Mouse (Mus musculus) heart, embryonic 12.5 days (tissue): ENCODE data around the gene Hist1h3c. TPM values are rescaled to one million over a fixed set of nuclear protein-coding genes. Genes with fewer than 3 reads are reported as not detected.
"Not testable (repeated sequence)": the region's sequence is repeated elsewhere in the genome, so short reads cannot be mapped to it uniquely, and the experiment has no call there.

Experiments
- ATAC-seq: fragments of 200-750 bp; cut with Nextera tagmentation; 2 replicates; pipeline ENCODE4 v1.8.0; 2017; ENCODE audit warnings: moderate TSS enrichment, moderate library complexity; ENCODE audit not compliant: insufficient number of reproducible peaks, low FRiP score
- H3K27ac ChIP-seq: fragments of 300-500 bp; sonication (generic); 2 replicates; pipeline ENCODE4 v1.5.1; 2016; ENCODE audit warnings: mild to moderate bottlenecking, moderate library complexity; ENCODE audit not compliant: poor library complexity, severe bottlenecking
- H3K27me3 ChIP-seq: fragments of 300-500 bp; sonication (generic); replicated peaks from 2 replicates; pipeline ENCODE4 v1.6.1; 2016; ENCODE audit warnings: mild to moderate bottlenecking, moderate library complexity
- H3K36me3 ChIP-seq: fragments of 300-500 bp; sonication (generic); 2 replicates; pipeline ENCODE4 v1.6.1; 2016; ENCODE audit warnings: mild to moderate bottlenecking, moderate library complexity
- H3K4me1 ChIP-seq: fragments of 300-500 bp; sonication (generic); replicated peaks from 2 replicates; pipeline ENCODE4 v1.6.1; 2016; ENCODE audit warnings: mild to moderate bottlenecking
- H3K4me2 ChIP-seq: fragments of 300-500 bp; sonication (generic); 2 replicates; pipeline ENCODE4 v1.6.1; 2016; ENCODE audit warnings: mild to moderate bottlenecking, moderate library complexity
- H3K4me3 ChIP-seq: fragments of 300-500 bp; sonication (generic); 2 replicates; pipeline ENCODE4 v1.5.1; 2016; ENCODE audit warnings: mild to moderate bottlenecking
- H3K9ac ChIP-seq: fragments of 300-500 bp; sonication (generic); 2 replicates; pipeline ENCODE4 v1.6.1; 2016; ENCODE audit warnings: mild to moderate bottlenecking, moderate library complexity
- H3K9me3 ChIP-seq: fragments of 300-500 bp; sonication (generic); replicated peaks from 2 replicates; pipeline ENCODE4 v1.6.1; 2016; ENCODE audit warnings: mild to moderate bottlenecking, moderate library complexity
- WGBS: fragments of 180-500 bp; shearing (Covaris S2); methylation state at CpG from one replicate; pipeline ENCODE4 v1.1.7; 2016; 5-methylcytosine and 5-hydroxymethylcytosine counted together
- polyA plus RNA-seq: library from polyadenylated mRNA; unstranded; fragments of >200 nt; fragmentation: Nextera tagmentation; extraction: Ambion mirVana; gene quantifications from 2 replicates; pipeline ENCODE4 v1.2.1, GENCODE M21; 2016

Gene Hist1h3c
- polyA plus RNA-seq, 1 experiment from 2014 or later: 3.0 TPM

- ATAC-seq: no peak
- H3K4me2 ChIP-seq: no peak overlapping the region
- 49% methylated on average over 5 of the region's 5 CpGs for WGBS
Measured at GRCm38 (mm10) chr13:23716261-23717042, 28.9 kb downstream of the Hist1h3c start.

GRCm38 (mm10) chr13:23710374-23711089 lies 34.9 kb downstream of the Hist1h3c start, which contains the start of gene Hfe:
TSS of gene Hfe (minus strand) at chr13:23710854.
- 3% methylated on average over 17 of the region's 17 CpGs for whole genome bisulfite sequencing
- Histone ChIP-seq H3K9ac (peak within 1 kb of the TSS; percentile 73), H3K27me3 (no peaks in the 10 kb centered on the region), H3K27ac (peak within 1 kb of the TSS; percentile 25; the same call in 1 of the 2 replicates), H3K4me3 (peak within 1 kb of the TSS; percentile 55), H3K4me1 (peaks cover 33% of the 10 kb centered on the region), H3K36me3 (no peaks in the 10 kb centered on the region), H3K4me2 (peak within 1 kb of the TSS; percentile 87), H3K9me3 (no peaks in the 10 kb centered on the region)
- ATAC-seq: peak; percentile 77

More at GRCm38 (mm10) chr13:23716261-23717042, 28.9 kb downstream of the Hist1h3c start:
- Histone ChIP-seq H3K4me1 (peaks cover 10% of the 10 kb centered on the region), H3K4me3 (no peak overlapping the region), H3K27ac (no peak overlapping the region), H3K36me3 (no peaks in the 10 kb centered on the region), H3K9ac (no peak overlapping the region), H3K9me3 (no peaks in the 10 kb centered on the region), H3K27me3 (no peaks in the 10 kb centered on the region)

- Histone ChIP-seq H3K27ac (0 out of 2 replicates have a peak overlapping the region, but pooled peaks have one; percentile 25), H3K36me3 (no peaks in the 10 kb centered on the region), H3K4me3 (peak overlapping the region; percentile 55), H3K4me1 (peaks cover 33% of the 10 kb centered on the region), H3K4me2 (peak overlapping the region; percentile 87), H3K9ac (peak overlapping the region; percentile 73), H3K9me3 (no peaks in the 10 kb centered on the region), H3K27me3 (no peaks in the 10 kb centered on the region)
- 33% methylated on average over 13 of the region's 15 CpGs for whole genome bisulfite sequencing
- no peak for ATAC-seq
Measured at GRCm38 (mm10) chr13:23709714-23710373, 35.6 kb downstream of the Hist1h3c start.

GRCm38 (mm10) chr13:23708654-23709053 lies 36.7 kb downstream of the Hist1h3c start:
- peak overlapping the region; percentile 48 for H3K27ac ChIP-seq
- no peaks in the 10 kb centered on the region for H3K36me3 ChIP-seq
- no peak for ATAC-seq
- H3K4me2 ChIP-seq: no peak overlapping the region
- no peaks in the 10 kb centered on the region for H3K9me3 ChIP-seq
- no peaks in the 10 kb centered on the region for H3K27me3 ChIP-seq
- H3K4me1 ChIP-seq: peaks cover 33% of the 10 kb centered on the region
- no peak overlapping the region for H3K4me3 ChIP-seq
- no peak overlapping the region for H3K9ac ChIP-seq
- WGBS: 56% methylated on average over 4 of the region's 4 CpGs

GRCm38 (mm10) chr13:23708041-23708440 lies 37.4 kb downstream of the Hist1h3c start:
- H3K4me3 ChIP-seq: no peak overlapping the region
- WGBS: 74% methylated on average over 4 of the region's 4 CpGs
- no peak overlapping the region for H3K4me2 ChIP-seq
- peak overlapping the region; percentile 48 for H3K27ac ChIP-seq
- no peak for ATAC-seq
- H3K36me3 ChIP-seq: no peaks in the 10 kb centered on the region
- no peaks in the 10 kb centered on the region for H3K9me3 ChIP-seq
- H3K27me3 ChIP-seq: 0 out of 2 replicates have a peak, but pooled peaks cover 3% of the 10 kb centered on the region
- no peak overlapping the region for H3K9ac ChIP-seq
- H3K4me1 ChIP-seq: peaks cover 29% of the 10 kb centered on the region

- H3K4me3 ChIP-seq: no peak overlapping the region
- 84% methylated on average over 12 of the region's 12 CpGs for WGBS
- H3K9me3 ChIP-seq: no peaks in the 10 kb centered on the region
Measured at GRCm38 (mm10) chr13:23706771-23707170, 38.6 kb downstream of the Hist1h3c start.

GRCm38 (mm10) chr13:23705751-23706356 lies 39.5 kb downstream of the Hist1h3c start:
- no peaks in the 10 kb centered on the region for H3K9me3 ChIP-seq
- no peak for ATAC-seq
- H3K27ac ChIP-seq: no peak overlapping the region
- H3K9ac ChIP-seq: no peak overlapping the region
- 0 out of 2 replicates have a peak, but pooled peaks cover 3% of the 10 kb centered on the region for H3K27me3 ChIP-seq
- no peak overlapping the region for H3K4me2 ChIP-seq
- 75% methylated on average over 7 of the region's 7 CpGs for WGBS
- H3K4me1 ChIP-seq: peaks cover 28% of the 10 kb centered on the region
- H3K36me3 ChIP-seq: no peaks in the 10 kb centered on the region
- no peak overlapping the region for H3K4me3 ChIP-seq

More at GRCm38 (mm10) chr13:23706771-23707170, 38.6 kb downstream of the Hist1h3c start:
- Histone ChIP-seq H3K4me1 (peaks cover 29% of the 10 kb centered on the region), H3K4me2 (no peak overlapping the region), H3K27ac (no peak overlapping the region), H3K27me3 (0 out of 2 replicates have a peak, but pooled peaks cover 3% of the 10 kb centered on the region), H3K36me3 (no peaks in the 10 kb centered on the region), H3K9ac (no peak overlapping the region)
- ATAC-seq: no peak

GRCm38 (mm10) chr13:23702801-23703200 lies 42.6 kb downstream of the Hist1h3c start:
- H3K4me2 ChIP-seq, ATAC-seq, H3K36me3 ChIP-seq, H3K9me3 ChIP-seq, H3K4me1 ChIP-seq, H3K27ac ChIP-seq, H3K9ac ChIP-seq, H3K27me3 ChIP-seq, H3K4me3 ChIP-seq: not testable (repeated sequence)
- 78% methylated on average over 2 of the region's 2 CpGs for WGBS

- Histone ChIP-seq H3K27ac (no peak overlapping the region), H3K36me3 (no peaks in the 10 kb centered on the region), H3K4me1 (0 out of 2 replicates have a peak, but pooled peaks cover 3% of the 10 kb centered on the region), H3K27me3 (0 out of 2 replicates have a peak, but pooled peaks cover 3% of the 10 kb centered on the region), H3K4me3 (no peak overlapping the region), H3K9ac (no peak overlapping the region), H3K9me3 (no peaks in the 10 kb centered on the region), H3K4me2 (no peak overlapping the region)
- ATAC-seq: no peak
- 73% methylated on average over 4 of the region's 4 CpGs for WGBS
Measured at GRCm38 (mm10) chr13:23702220-23702619, 43.2 kb downstream of the Hist1h3c start.

- H3K27ac ChIP-seq: no peak overlapping the region
- H3K9ac ChIP-seq: no peak overlapping the region
- H3K36me3 ChIP-seq: no peaks in the 10 kb centered on the region
- WGBS: 16% methylated on average over 8 of the region's 8 CpGs
- no peak overlapping the region for H3K4me2 ChIP-seq
- peaks cover 7% of the 10 kb centered on the region; the same call in 1 of the 2 replicates for H3K4me1 ChIP-seq
- no peaks in the 10 kb centered on the region for H3K9me3 ChIP-seq
- 0 out of 2 replicates have a peak, but pooled peaks cover 3% of the 10 kb centered on the region for H3K27me3 ChIP-seq
- peak; percentile 65 for ATAC-seq
- no peak overlapping the region for H3K4me3 ChIP-seq
Measured at GRCm38 (mm10) chr13:23700786-23701520, 44.4 kb downstream of the Hist1h3c start.
